Mouse (Mus musculus) embryonic facial prominence, embryonic 13.5 days (tissue): ENCODE data around the gene Recql. TPM values are rescaled to one million over a fixed set of nuclear protein-coding genes. Genes with fewer than 3 reads are reported as not detected.

ENCODE experiments used
- ATAC-seq: fragments of 200-750 bp; cut with Nextera tagmentation; 2 replicates; pipeline ENCODE4 v1.8.0; 2017; ENCODE audit warnings: low read depth; ENCODE audit not compliant: insufficient number of reproducible peaks, insufficient read depth, low FRiP score, low TSS enrichment
- H3K27ac ChIP-seq: fragments of 300-500 bp; sonication (generic); 2 replicates; pipeline ENCODE4 v1.5.1; 2015; ENCODE audit warnings: moderate library complexity, mild to moderate bottlenecking, inconsistent platforms
- H3K27me3 ChIP-seq: fragments of 300-500 bp; sonication (generic); 2 replicates; pipeline ENCODE4 v1.6.1; 2015; ENCODE audit warnings: mild to moderate bottlenecking, inconsistent platforms
- H3K36me3 ChIP-seq: fragments of 300-500 bp; sonication (generic); 2 replicates; pipeline ENCODE4 v1.6.1; 2015; ENCODE audit warnings: mild to moderate bottlenecking, inconsistent platforms
- H3K4me1 ChIP-seq: fragments of 300-500 bp; sonication (generic); 2 replicates; pipeline ENCODE4 v1.6.1; 2015; ENCODE audit warnings: inconsistent platforms
- H3K4me2 ChIP-seq: fragments of 300-500 bp; sonication (generic); 2 replicates; pipeline ENCODE4 v1.6.1; 2015; ENCODE audit warnings: moderate library complexity, mild to moderate bottlenecking, inconsistent platforms
- H3K4me3 ChIP-seq: fragments of 300-500 bp; sonication (generic); 2 replicates; pipeline ENCODE4 v1.5.1; 2015; ENCODE audit warnings: mild to moderate bottlenecking, inconsistent platforms
- H3K9ac ChIP-seq: fragments of 300-500 bp; sonication (generic); 2 replicates; pipeline ENCODE4 v1.6.1; 2015; ENCODE audit warnings: mild to moderate bottlenecking, inconsistent platforms
- H3K9me3 ChIP-seq: fragments of 300-500 bp; sonication (generic); 2 replicates; pipeline ENCODE4 v1.6.1; 2016; ENCODE audit warnings: inconsistent platforms
- WGBS: fragments of 180-500 bp; shearing (Covaris S2); methylation state at CpG from one replicate; pipeline ENCODE4 v1.1.7; 2015; ENCODE audit warnings: mixed read lengths; 5-methylcytosine and 5-hydroxymethylcytosine counted together
- polyA plus RNA-seq: library from polyadenylated mRNA; unstranded; fragments of >200 nt; fragmentation: Nextera tagmentation; extraction: Ambion mirVana; gene quantifications from 2 replicates; pipeline ENCODE4 v1.2.1, GENCODE M21; 2015

The Recql gene
- polyA plus RNA-seq, 1 experiment from 2014 or later: 30.1 TPM

- H3K4me2 ChIP-seq: no peak overlapping the region
- 75% methylated on average over 3 of the region's 3 CpGs for WGBS
- no peaks in the 10 kb centered on the region for H3K9me3 ChIP-seq
- no peaks in the 10 kb centered on the region for H3K36me3 ChIP-seq
- no peak overlapping the region for H3K27ac ChIP-seq
- H3K4me1 ChIP-seq: peaks cover 3% of the 10 kb centered on the region; the same call in 1 of the 2 replicates
- no peak overlapping the region for H3K4me3 ChIP-seq
- no peak for ATAC-seq
- no peaks in the 10 kb centered on the region for H3K27me3 ChIP-seq
- no peak overlapping the region for H3K9ac ChIP-seq
Observed at GRCm38 (mm10) chr6:142326598-142326997, 60.3 kb downstream of the Recql start.

- Histone ChIP-seq H3K27ac (no peak within 1 kb of the TSS), H3K27me3 (no peaks in the 10 kb centered on the region), H3K4me2 (no peak within 1 kb of the TSS), H3K4me3 (no peak within 1 kb of the TSS), H3K4me1 (peaks cover 3% of the 10 kb centered on the region; the same call in 1 of the 2 replicates), H3K9ac (no peak within 1 kb of the TSS), H3K36me3 (no peaks in the 10 kb centered on the region), H3K9me3 (no peaks in the 10 kb centered on the region)
- ATAC-seq: no peak
- 22% methylated on average over 4 of the region's 4 CpGs for WGBS
Observed at GRCm38 (mm10) chr6:142322881-142323280, 64.0 kb downstream of the Recql start, which contains the start of gene Slco1a5. TSS of gene Slco1a5 (minus strand) at chr6:142322981.

- H3K4me3 ChIP-seq: no peak overlapping the region
- no peak overlapping the region for H3K4me2 ChIP-seq
- no peaks in the 10 kb centered on the region for H3K27me3 ChIP-seq
- H3K36me3 ChIP-seq: no peaks in the 10 kb centered on the region
- no peaks in the 10 kb centered on the region for H3K9me3 ChIP-seq
- no peak overlapping the region for H3K9ac ChIP-seq
- no peak overlapping the region for H3K27ac ChIP-seq
- no peaks in the 10 kb centered on the region for H3K4me1 ChIP-seq
- ATAC-seq: no peak
Observed at GRCm38 (mm10) chr6:142317106-142317505, 69.8 kb downstream of the Recql start.

- H3K9ac ChIP-seq: no peak overlapping the region
- ATAC-seq: no peak
- H3K9me3 ChIP-seq: peaks cover 3% of the 10 kb centered on the region; the same call in 1 of the 2 replicates
- no peaks in the 10 kb centered on the region for H3K27me3 ChIP-seq
- H3K27ac ChIP-seq: no peak overlapping the region
- no peaks in the 10 kb centered on the region for H3K4me1 ChIP-seq
- H3K36me3 ChIP-seq: no peaks in the 10 kb centered on the region
- WGBS: 87% methylated on average over 5 of the region's 5 CpGs
- no peak overlapping the region for H3K4me3 ChIP-seq
- H3K4me2 ChIP-seq: no peak overlapping the region
Observed at GRCm38 (mm10) chr6:142314285-142314684, 72.6 kb downstream of the Recql start.

- Histone ChIP-seq H3K9ac (no peak overlapping the region), H3K4me1 (no peaks in the 10 kb centered on the region), H3K9me3 (peaks cover 3% of the 10 kb centered on the region; the same call in 1 of the 2 replicates), H3K36me3 (no peaks in the 10 kb centered on the region), H3K4me3 (no peak overlapping the region), H3K27ac (no peak overlapping the region), H3K4me2 (no peak overlapping the region), H3K27me3 (no peaks in the 10 kb centered on the region)
- ATAC-seq: no peak
Observed at GRCm38 (mm10) chr6:142305076-142305475, 81.8 kb downstream of the Recql start.

Other genes starting within 250 kb of the Recql start
- not detected in 2 replicates for gene Slco1a6, start 178.6 kb downstream of the Recql start, polyA plus RNA-seq
- gene Iapp, start 88.7 kb downstream of the Recql start, polyA plus RNA-seq: not detected in 2 replicates
- gene Slco1a5, start 64.1 kb downstream of the Recql start, polyA plus RNA-seq: not detected in 2 replicates
- gene Pyroxd1, start 41.4 kb downstream of the Recql start, polyA plus RNA-seq: 19.4 and 21.4 TPM in 2 replicates
- gene Golt1b, start 134 bp upstream of the Recql start, polyA plus RNA-seq: 121 and 125 TPM in 2 replicates
- gene Spx, start 26.4 kb upstream of the Recql start, polyA plus RNA-seq: 1.2 and 1.4 TPM in 2 replicates
- gene Gys2, start 86.0 kb upstream of the Recql start, polyA plus RNA-seq: 0.66 TPM in 1 of 2 replicates, not detected in the other
- 308 and 321 TPM in 2 replicates for gene Ldhb, start 120.9 kb upstream of the Recql start, polyA plus RNA-seq
- gene Kcnj8, start 184.5 kb upstream of the Recql start, polyA plus RNA-seq: 3.9 and 6.7 TPM in 2 replicates